Mouse (Mus musculus): Measurements from ENCODE around the gene Fgfr2. TPM values are rescaled to one million over a fixed set of nuclear protein-coding genes. Genes with fewer than 3 reads are reported as not detected.
A peak's percentile ranks its signal among the peaks of the same experiment; 100 is the strongest.

Fgfr2 gene
- total RNA-seq, 2 experiments from 2014 or later: 47.6 to 49.5 TPM

DNA sequence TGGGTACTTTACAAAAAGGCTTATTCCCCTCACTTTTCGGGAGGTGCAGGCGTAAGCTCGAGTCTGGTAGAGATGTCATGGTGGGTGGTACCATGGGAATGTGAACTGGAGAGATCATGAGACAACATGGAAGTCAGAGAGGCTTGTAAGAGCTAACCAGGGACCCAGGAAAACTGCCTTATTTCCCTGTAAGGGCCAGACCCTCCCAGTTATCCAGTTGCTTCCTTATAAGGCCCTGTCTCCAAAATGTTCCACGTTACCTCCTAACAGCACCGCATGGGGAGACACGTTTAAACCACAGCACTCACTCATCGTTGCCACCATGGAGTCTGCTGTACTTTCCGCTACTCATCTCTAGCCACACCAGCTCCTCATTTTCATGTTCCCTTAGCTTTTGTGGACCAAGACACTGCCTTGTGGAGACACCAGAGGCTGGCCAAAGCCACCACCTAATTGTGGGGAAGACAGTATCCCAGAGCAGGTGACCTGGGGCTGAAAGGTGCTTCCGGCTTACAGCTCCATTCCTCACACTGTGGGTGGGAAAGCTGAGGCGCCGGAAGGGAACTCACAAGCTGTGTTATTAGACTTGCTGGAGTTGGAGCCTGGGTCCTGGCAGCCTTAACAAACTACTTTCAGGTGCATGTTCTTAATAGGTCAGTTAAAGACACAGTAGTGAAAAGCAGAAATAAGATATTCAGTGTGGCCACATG is 2178.2 kb downstream of the Fgfr2 start:
- no peak for DNase-seq (ENCODE audit: low spot score in 2 of 2)
- no peak for TF ChIP-seq CTCF (conservative IDR thresholded peaks at IDR 0.05)
- Histone ChIP-seq H3K27ac (peak overlapping the region; percentile 32; the same call in 1 of the 2 replicates), H3K4me3 (no peak overlapping the region)

DNA sequence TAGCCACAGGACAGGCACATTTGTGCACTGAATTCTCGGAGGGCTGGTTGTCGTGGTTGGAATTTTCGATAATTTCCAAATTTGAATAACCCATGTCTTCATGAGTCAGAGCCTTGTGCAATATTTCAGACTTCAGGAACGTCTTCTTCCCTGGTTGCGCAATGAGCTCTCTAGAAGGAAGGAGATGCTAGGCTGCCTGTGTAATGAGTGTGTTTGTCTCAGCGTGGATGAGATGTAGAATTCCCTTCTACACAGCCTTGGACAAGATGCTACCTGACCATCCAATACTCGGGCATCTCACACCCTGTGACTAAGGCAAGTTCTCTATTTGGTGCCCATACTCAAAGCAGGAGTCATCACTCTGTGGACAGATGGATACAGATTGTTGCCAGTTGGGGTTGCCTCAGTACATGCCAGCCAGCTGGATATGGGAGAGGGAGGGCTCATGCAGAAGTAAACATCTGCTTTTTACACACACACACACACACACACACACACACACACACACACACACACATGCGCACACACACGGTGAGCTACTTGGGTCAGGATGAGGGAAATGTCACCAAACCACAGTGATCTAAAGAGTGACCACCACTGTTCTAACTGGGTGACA is 2179.8 kb downstream of the Fgfr2 start:
- no peak overlapping the region for H3K4me3 ChIP-seq
- TF ChIP-seq CTCF (conservative IDR thresholded peaks at IDR 0.05): no peak
- no peak for DNase-seq (ENCODE audit: low spot score in 2 of 2)

DNA sequence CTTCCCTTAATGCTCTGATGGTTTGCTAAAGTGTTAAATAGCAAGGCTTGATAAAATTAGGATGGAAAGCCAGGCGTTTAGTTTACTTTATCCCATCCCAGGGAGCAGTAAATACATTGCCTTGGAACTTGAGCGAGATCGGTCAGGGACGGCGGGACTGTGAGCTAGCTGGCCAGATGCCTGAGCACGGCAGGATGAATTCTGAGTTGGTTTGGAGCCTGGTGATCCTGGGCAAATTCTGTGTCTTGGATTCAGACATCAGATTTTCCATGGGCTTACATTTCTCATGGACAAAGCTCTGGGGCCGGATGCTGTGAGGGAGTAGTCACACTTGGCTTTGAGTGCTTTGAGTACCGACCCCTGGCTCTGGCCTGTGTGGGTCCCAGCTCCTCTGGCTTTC is 2182.4 kb downstream of the Fgfr2 start:
- H3K27ac ChIP-seq: peak overlapping the region; percentile 91; the same call in 1 of the 2 replicates
- DNase-seq (ENCODE audit: low spot score in 2 of 2): no peak
- peak overlapping the region; percentile 70 for H3K4me3 ChIP-seq
- no peak for TF ChIP-seq CTCF (conservative IDR thresholded peaks at IDR 0.05)

More for the DNA sequence above, 2179.8 kb downstream of the Fgfr2 start:
- H3K27ac ChIP-seq: no peak overlapping the region; the same call in 1 of the 2 replicates

DNA sequence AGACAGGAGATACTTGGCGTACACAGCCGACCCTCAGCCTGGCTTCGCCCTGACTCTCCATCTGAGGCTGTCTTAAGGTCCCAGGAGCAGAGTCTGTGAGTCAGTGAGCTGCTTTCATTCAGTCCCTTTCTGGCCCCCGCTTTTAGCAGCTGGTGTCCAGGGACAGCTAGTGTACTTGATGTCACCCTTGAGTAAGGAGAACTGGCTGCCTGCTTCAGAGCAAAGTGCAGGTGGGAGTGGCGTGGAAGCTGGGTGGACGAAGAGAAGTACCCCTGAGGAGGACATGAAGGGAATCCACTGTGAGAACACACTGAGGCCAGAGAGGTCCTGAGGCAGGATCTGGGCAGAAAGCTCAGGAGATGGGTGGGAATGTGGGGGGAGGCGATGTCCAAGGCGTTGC is 2184.3 kb downstream of the Fgfr2 start:
- no peak for TF ChIP-seq CTCF (conservative IDR thresholded peaks at IDR 0.05)
- Histone ChIP-seq H3K4me3 (peak overlapping the region; percentile 70), H3K27ac (peak overlapping the region; percentile 91; the same call in 1 of the 2 replicates)
- no peak for DNase-seq (ENCODE audit: low spot score in 2 of 2)

DNA sequence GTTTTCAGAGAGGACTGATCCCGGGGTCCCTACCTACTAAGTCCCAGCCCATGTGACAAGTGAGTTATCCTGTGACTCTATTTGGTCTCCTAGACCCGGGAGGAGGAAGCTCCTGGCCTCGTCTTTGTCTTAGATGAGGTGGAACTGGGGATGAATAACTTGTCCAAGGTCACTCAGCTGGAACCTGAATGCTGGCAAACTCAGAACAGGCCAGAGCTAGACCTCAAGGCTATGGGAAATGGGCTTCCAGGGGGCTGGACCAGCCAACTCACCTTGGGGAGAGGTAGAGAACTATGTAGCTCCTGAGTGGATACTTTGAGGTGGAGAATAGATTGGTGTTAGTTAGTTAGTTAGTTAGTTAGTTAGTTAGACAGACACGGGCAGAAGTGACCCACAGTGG is 2185.1 kb downstream of the Fgfr2 start:
- no peak for TF ChIP-seq CTCF (conservative IDR thresholded peaks at IDR 0.05)
- Histone ChIP-seq H3K4me3 (peak overlapping the region; percentile 70), H3K27ac (peak overlapping the region; percentile 91)
- no peak for DNase-seq (ENCODE audit: low spot score in 2 of 2)

DNA sequence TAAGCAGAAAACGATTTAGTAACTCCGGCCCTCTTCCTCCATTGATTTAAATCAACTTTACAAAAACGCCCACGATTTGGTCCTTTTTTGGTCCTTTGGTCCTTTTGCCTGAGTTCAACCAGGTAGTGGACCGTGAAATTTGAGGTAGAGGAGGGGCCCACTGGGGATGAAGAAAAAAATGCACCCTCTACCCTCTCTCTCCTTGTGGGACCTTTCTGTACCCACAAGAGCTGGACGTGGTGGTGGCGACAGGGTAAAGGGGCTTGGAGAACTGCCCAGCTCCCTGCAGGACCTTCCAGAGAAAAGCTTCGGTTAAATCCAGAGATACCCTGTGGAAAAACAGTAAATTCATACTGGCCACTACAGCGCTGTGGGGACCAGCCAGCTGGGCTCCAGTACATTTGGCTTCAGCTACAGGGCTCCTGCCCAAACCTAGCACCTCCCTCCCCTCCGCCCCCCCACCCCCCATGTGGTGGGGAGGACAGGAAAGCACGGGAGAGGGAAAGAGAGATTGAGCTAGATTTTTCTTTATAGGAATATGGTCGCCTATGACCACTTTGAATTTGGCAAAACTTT is 2185.8 kb downstream of the Fgfr2 start:
- peak overlapping the region; percentile 70 for H3K4me3 ChIP-seq
- H3K27ac ChIP-seq: peak overlapping the region; percentile 91
- no peak for DNase-seq (ENCODE audit: low spot score in 2 of 2)
- 0 out of 2 replicates have a peak, but pooled peaks have one; percentile 6 for TF ChIP-seq CTCF (conservative IDR thresholded peaks at IDR 0.05)

DNA sequence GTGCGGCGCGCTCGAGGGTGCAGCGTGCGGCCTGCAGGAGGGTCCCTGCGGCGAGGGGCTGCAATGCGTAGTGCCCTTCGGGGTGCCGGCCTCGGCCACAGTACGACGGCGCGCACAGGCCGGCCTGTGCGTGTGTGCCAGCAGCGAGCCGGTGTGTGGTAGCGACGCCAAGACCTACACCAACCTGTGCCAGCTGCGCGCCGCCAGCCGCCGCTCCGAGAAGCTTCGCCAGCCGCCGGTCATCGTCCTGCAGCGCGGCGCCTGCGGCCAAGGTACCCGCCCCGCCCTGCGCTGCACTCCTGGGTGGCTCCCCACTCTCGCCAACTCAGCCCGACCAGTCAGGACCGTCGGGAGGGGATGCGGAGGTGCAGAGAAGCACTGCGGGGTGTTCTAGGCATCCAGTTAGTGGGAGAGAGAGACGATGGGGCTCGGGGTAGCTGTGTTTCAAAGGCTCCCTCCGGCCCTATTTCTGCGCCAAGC is 2186.6 kb downstream of the Fgfr2 start:
- peak overlapping the region; percentile 70 for H3K4me3 ChIP-seq
- peak overlapping the region; percentile 91 for H3K27ac ChIP-seq
- DNase-seq (ENCODE audit: low spot score in 2 of 2): no peak
- no peak for TF ChIP-seq CTCF (conservative IDR thresholded peaks at IDR 0.05)

DNA sequence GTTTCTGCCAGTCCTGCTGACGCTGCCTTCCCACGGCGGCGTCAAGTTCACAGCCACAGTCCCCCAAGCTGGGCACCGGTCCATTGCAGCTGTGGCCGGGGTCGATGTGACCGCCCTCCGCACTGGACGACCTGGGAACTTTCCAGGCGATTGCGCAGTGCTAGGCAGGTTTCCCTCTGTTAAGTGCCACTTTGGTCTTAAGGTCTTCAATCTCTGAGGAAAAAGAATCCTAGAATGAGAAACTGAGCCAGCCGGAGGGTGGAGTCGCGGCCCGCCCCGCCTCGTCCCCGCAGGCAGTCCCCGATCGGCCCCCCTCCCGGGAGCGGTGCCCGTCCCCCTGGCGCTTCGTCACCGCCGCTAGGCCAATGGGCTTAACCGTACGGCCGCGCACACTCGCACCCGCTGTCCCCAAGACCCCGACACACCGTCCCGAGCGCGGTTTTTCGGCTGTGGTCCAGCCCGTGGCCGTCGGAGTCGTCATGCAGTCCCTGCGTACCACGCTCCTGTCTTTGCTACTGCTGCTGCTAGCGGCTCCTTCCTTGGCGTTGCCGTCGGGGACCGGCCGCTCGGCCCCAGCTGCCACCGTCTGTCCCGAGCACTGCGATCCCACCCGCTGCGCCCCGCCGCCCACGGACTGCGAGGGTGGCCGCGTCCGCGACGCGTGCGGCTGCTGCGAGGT is 2187.2 kb downstream of the Fgfr2 start, which contains the start of gene Htra1:
TSS of gene Htra1 (plus strand) at position 319 of the 679 bp plus-strand sequence.
- H3K27ac ChIP-seq: peak within 1 kb of the TSS; percentile 91
- H3K4me3 ChIP-seq: peak within 1 kb of the TSS; percentile 70
- TF ChIP-seq CTCF (conservative IDR thresholded peaks at IDR 0.05): no peak
- DNase-seq (ENCODE audit: low spot score in 2 of 2): peak; percentile 83 to 85

DNA sequence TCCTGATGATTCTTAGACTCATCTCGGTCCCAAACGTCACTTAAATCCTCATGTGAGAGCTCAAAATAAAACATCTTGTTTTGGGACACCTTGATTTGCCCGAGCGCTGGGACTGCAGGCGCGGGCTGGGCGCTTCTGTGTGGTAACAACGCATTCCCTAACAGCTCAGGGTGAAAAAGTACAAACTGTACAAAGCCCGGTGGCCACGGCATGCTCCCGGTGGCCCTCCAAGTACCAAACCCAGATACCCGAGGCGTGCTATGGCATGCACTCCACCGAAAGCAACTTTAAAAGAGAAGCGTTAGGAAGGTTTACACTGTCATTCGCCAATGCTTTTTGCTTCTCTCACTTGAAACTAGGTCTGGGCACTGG is 2187.7 kb downstream of the Fgfr2 start:
- no peak for DNase-seq (ENCODE audit: low spot score in 2 of 2)
- TF ChIP-seq CTCF (conservative IDR thresholded peaks at IDR 0.05): no peak
- Histone ChIP-seq H3K4me3 (peak overlapping the region; percentile 70), H3K27ac (peak overlapping the region; percentile 91)

DNA sequence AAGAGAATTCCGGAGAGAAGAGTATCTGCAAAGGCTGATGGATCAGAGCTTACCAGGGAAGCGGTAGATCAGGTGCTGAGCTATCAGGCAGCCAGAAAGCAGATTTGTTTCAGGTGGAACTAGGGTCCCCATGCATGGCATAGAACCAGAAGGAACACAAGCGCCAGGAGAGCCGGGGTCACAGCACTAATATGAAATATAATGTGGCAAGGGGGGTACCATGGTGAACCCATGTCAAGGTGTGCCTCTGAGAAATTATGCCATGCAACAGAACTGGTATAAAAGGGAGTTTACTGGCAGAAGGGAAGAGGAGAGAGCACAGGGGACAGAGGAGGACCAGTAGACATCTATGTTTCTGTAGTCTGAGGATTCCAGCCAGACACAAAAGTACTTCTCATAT is 2188.5 kb downstream of the Fgfr2 start:
- Histone ChIP-seq H3K27ac (peak overlapping the region; percentile 91; the same call in 1 of the 2 replicates), H3K4me3 (no peak overlapping the region)
- DNase-seq (ENCODE audit: low spot score in 2 of 2): no peak
- no peak for TF ChIP-seq CTCF (conservative IDR thresholded peaks at IDR 0.05)

DNA sequence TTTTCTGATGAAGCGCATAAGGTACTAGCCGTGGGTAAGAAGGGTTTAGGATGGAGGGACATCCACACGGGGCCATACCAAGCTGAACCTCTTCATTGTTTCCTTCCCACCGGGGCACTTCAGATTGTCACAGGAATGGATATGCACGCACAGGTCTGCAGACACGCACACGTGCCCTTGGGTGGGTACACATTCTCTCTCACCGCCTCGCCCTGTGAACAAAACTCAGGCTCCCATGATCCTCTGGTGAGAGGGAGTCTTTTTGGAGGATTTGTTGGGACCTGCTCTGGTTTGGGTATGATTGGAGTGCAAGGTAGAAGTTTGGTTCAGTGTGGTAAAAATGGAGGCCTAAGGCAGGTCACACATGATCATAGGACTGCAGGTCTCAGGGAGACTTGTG is 2190.2 kb downstream of the Fgfr2 start:
- H3K27ac ChIP-seq: no peak overlapping the region
- H3K4me3 ChIP-seq: no peak overlapping the region
- TF ChIP-seq CTCF (conservative IDR thresholded peaks at IDR 0.05): no peak
- no peak for DNase-seq (ENCODE audit: low spot score in 2 of 2)

DNA sequence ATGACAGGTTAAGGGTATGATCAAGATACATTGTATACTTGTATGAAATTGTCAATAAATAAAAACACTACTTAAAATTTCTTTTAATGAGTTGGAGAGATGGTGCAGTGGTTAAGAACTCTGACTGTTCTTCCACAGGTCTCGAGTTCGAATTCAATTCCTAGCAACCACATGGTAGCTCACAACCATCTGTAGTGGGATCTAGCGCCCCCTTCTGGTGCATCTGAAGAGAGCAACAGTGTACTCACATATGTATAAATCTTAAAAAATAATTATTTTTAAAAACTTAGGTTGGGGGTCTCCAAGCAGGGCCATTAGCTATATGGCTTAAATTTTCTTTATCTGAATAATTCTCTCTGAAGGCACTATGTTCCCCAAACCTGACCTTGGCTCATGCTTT is 2192.7 kb downstream of the Fgfr2 start:
- H3K27ac ChIP-seq: no peak overlapping the region
- H3K4me3 ChIP-seq: no peak overlapping the region
- no peak for DNase-seq (ENCODE audit: low spot score in 2 of 2)
- TF ChIP-seq CTCF (conservative IDR thresholded peaks at IDR 0.05): peak; percentile 61
